Mouse (Mus musculus) G1E (cell line): ENCODE results near the gene 2210017I01Rik. TPM values are rescaled to one million over a fixed set of nuclear protein-coding genes. Genes with fewer than 3 reads are reported as not detected.

Experiments
- ATAC-seq: 2 replicates; pipeline ENCODE4 v1.8.0; 2016; ENCODE audit warnings: mild to moderate bottlenecking; ENCODE audit not compliant: insufficient number of reproducible peaks, poor library complexity, low FRiP score, severe bottlenecking; ENCODE audit errors: extremely low read depth
- DNase-seq: peaks from one replicate; pipeline ENCODE4 v3.0.0; 2012; ENCODE audit warnings: low spot score
- H3K27me3 ChIP-seq: 2 replicates; pipeline ENCODE4 v1.6.1; 2012; ENCODE audit warnings: mild to moderate bottlenecking, low read length, inconsistent platforms; ENCODE audit not compliant: insufficient read depth
- H3K36me3 ChIP-seq: replicated peaks from 2 replicates; pipeline ENCODE3; 2012; ENCODE audit warnings: mild to moderate bottlenecking, inconsistent platforms
- H3K4me1 ChIP-seq: 2 replicates; pipeline ENCODE4 v1.6.1; 2012; ENCODE audit warnings: low read depth, low read length, inconsistent platforms, mixed read lengths; ENCODE audit not compliant: insufficient read depth
- H3K4me3 ChIP-seq: 2 replicates; pipeline ENCODE4 v1.5.1; 2012; ENCODE audit warnings: low read depth, mild to moderate bottlenecking, inconsistent platforms, low read length, moderate library complexity, mixed read lengths
- H3K9me3 ChIP-seq: replicated peaks from 2 replicates; pipeline ENCODE4 v1.6.1; 2012; ENCODE audit warnings: inconsistent platforms
- CTCF ChIP-seq: IDR thresholded peaks from 2 replicates; pipeline ENCODE4 v1.5.1; 2012; ENCODE audit warnings: low read depth, low read length, inconsistent platforms, mixed read lengths
- GATA1 ChIP-seq: IDR thresholded peaks from 2 replicates; pipeline ENCODE4 v1.6.1; 2012; ENCODE audit warnings: borderline replicate concordance, low read length, inconsistent platforms, mixed read lengths
- GATA2 ChIP-seq: IDR thresholded peaks from 2 replicates; pipeline ENCODE4 v1.6.1; 2012; ENCODE audit warnings: low read depth, low read length, inconsistent platforms, borderline replicate concordance
- POLR2AphosphoS5 ChIP-seq: IDR thresholded peaks from 2 replicates; pipeline ENCODE4 v1.6.1; 2012; ENCODE audit warnings: low read depth, low read length, inconsistent platforms; ENCODE audit not compliant: insufficient replicate concordance
- TAL1 ChIP-seq: conservative IDR thresholded peaks from 2 replicates; pipeline ENCODE4 v1.6.1; 2012; ENCODE audit warnings: low read depth, low read length, inconsistent platforms, mixed read lengths
- polyA plus RNA-seq: library from polyadenylated mRNA; stranded (reverse); fragments of >175 nt; gene quantifications from 2 replicates; pipeline ENCODE4 v1.2.3, GENCODE M21; 2012
- total RNA-seq, 2 experiments: library from RNA; stranded (forward) in 1 of 2; stranded (reverse) in 1 of 2; fragments of 200-1000 nt in 1 of 2; fragments of >200 nt in 1 of 2; fragmentation: Nextera tagmentation in 1 of 2; gene quantifications; 2 replicates each; pipeline ENCODE4 v1.2.3; 2014 to 2017

Gene 2210017I01Rik
- total and polyA plus RNA-seq, 3 experiments = not detected

GRCm38 (mm10) chr3:92621560-92621959, 14.3 kb upstream of the 2210017I01Rik start, which contains the start of gene Lce6a:
TSS of gene Lce6a (minus strand) at chr3:92621660.
- Histone ChIP-seq H3K9me3 (0 out of 2 replicates have a peak, but pooled peaks cover 2% of the 10 kb centered on the region), H3K4me3 (no peak within 1 kb of the TSS), H3K36me3 (no peaks in the 10 kb centered on the region), H3K27me3 (no peaks in the 10 kb centered on the region), H3K4me1 (no peaks in the 10 kb centered on the region)
- DNase-seq (no peak), ATAC-seq (no peak)
- TF ChIP-seq GATA1 (no peak), GATA2 (no peak), TAL1 (no peak), CTCF (no peak), POLR2AphosphoS5 (no peak)

- ATAC-seq = no peak
Observed at GRCm38 (mm10) chr3:92609804-92610203, 2.5 kb upstream of the 2210017I01Rik start.

GRCm38 (mm10) chr3:92602169-92602568, 5.1 kb downstream of the 2210017I01Rik start:
- Histone ChIP-seq H3K27me3 (no peaks in the 10 kb centered on the region), H3K4me3 (no peak overlapping the region), H3K4me1 (no peaks in the 10 kb centered on the region), H3K9me3 (no peaks in the 10 kb centered on the region), H3K36me3 (no peaks in the 10 kb centered on the region)
- DNase-seq = no peak
- TF ChIP-seq CTCF (no peak), GATA1 (no peak), GATA2 (no peak), TAL1 (no peak), POLR2AphosphoS5 (no peak)
- ATAC-seq = no peak

More at GRCm38 (mm10) chr3:92609804-92610203, 2.5 kb upstream of the 2210017I01Rik start:
- Histone ChIP-seq H3K9me3 (no peaks in the 10 kb centered on the region), H3K27me3 (no peaks in the 10 kb centered on the region), H3K4me1 (no peaks in the 10 kb centered on the region), H3K36me3 (no peaks in the 10 kb centered on the region), H3K4me3 (no peak overlapping the region)
- no peak for DNase-seq
- TF ChIP-seq GATA1 = no peak
- TF ChIP-seq TAL1 = no peak
- no peak for TF ChIP-seq POLR2AphosphoS5

GRCm38 (mm10) chr3:92600456-92600855, 6.8 kb downstream of the 2210017I01Rik start:
- Histone ChIP-seq H3K27me3 (no peaks in the 10 kb centered on the region), H3K9me3 (no peaks in the 10 kb centered on the region), H3K36me3 (no peaks in the 10 kb centered on the region), H3K4me3 (no peak overlapping the region), H3K4me1 (no peaks in the 10 kb centered on the region)
- TF ChIP-seq CTCF = no peak
- no peak for TF ChIP-seq TAL1
- no peak for TF ChIP-seq GATA1
- TF ChIP-seq POLR2AphosphoS5 = no peak
- TF ChIP-seq GATA2 = no peak
- DNase-seq (no peak), ATAC-seq (no peak)

DNA sequence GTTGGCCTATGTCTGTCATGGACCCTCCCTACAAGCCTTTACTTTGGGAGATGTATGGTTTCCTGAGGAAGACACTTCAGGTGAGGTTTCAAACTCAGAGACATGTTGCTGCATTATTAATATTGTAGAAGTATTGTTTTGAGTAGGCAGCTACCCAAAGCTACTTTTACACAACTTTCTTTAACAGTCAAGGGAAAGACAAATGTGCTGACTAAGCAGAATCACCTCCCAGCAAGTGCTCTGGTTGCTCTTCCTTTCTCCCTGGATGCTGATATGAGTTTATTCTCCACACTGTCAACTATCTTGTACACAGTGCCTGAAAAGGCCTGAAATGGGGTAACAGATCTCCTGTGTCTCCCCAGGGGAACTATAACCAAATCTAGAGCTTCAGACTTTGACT, 7.3 kb downstream of the 2210017I01Rik start:
- H3K36me3 ChIP-seq = no peaks in the 10 kb centered on the region
- DNase-seq = no peak
- no peaks in the 10 kb centered on the region for H3K27me3 ChIP-seq
- no peak for TF ChIP-seq GATA2
- no peak for TF ChIP-seq CTCF
- TF ChIP-seq POLR2AphosphoS5 = no peak
- TF ChIP-seq GATA1 = no peak
- no peak for TF ChIP-seq TAL1
- ATAC-seq = no peak
- H3K9me3 ChIP-seq = no peaks in the 10 kb centered on the region
- no peaks in the 10 kb centered on the region for H3K4me1 ChIP-seq
- H3K4me3 ChIP-seq = no peak overlapping the region

DNA sequence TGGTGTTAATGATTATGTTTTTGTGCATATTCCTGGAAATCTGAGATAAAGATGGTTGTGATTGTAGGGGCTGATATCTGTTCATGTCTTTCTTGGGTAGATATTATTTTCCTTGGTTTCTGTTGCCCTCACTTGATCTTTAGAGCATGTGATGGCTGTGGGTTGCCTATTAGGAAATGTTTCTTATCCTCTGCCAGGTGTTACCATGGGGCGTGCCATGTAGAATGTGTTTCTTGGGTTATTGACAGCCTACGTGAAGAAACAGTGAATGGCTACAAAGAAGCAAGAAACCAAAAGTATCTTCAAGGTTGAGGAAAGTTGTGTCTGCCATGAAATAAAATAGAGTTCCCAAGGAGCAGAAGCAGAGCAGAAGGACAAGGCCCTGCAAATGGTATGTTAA, 8.9 kb downstream of the 2210017I01Rik start:
- no peak for DNase-seq
- ATAC-seq = no peak
- Histone ChIP-seq H3K4me3 (no peak overlapping the region), H3K36me3 (no peaks in the 10 kb centered on the region), H3K9me3 (no peaks in the 10 kb centered on the region), H3K4me1 (no peaks in the 10 kb centered on the region), H3K27me3 (no peaks in the 10 kb centered on the region)
- no peak for TF ChIP-seq GATA1
- no peak for TF ChIP-seq TAL1
- TF ChIP-seq GATA2 = no peak
- no peak for TF ChIP-seq CTCF
- TF ChIP-seq POLR2AphosphoS5 = no peak

GRCm38 (mm10) chr3:92588858-92589257, 18.4 kb downstream of the 2210017I01Rik start, which contains the start of gene Smcp:
TSS of gene Smcp (minus strand) at chr3:92588997.
- DNase-seq (no peak), ATAC-seq (no peak)
- Histone ChIP-seq H3K36me3 (no peaks in the 10 kb centered on the region), H3K27me3 (peaks cover 2% of the 10 kb centered on the region; the same call in 1 of the 2 replicates), H3K9me3 (peaks cover 10% of the 10 kb centered on the region), H3K4me1 (no peaks in the 10 kb centered on the region), H3K4me3 (no peak within 1 kb of the TSS)
- TF ChIP-seq TAL1 (no peak), POLR2AphosphoS5 (no peak), GATA1 (no peak), GATA2 (no peak), CTCF (no peak)
